Mouse (Mus musculus) embryonic facial prominence, embryonic 14.5 days (tissue): Measurements from ENCODE around the gene Vmn2r96. TPM values are rescaled to one million over a fixed set of nuclear protein-coding genes. Genes with fewer than 3 reads are reported as not detected.
"Not testable (repeated sequence)": the region's sequence is repeated elsewhere in the genome, so short reads cannot be mapped to it uniquely, and the experiment has no call there.

Experiments used
- ATAC-seq: fragments of 200-750 bp; cut with Nextera tagmentation; 2 replicates; pipeline ENCODE4 v1.8.0; 2017; ENCODE audit warnings: low read depth, moderate number of reproducible peaks, moderate TSS enrichment
- DNase-seq: peaks from one replicate; pipeline ENCODE4 v3.0.0-alpha.2; 2015; ENCODE audit warnings: low spot score
- H3K27ac ChIP-seq: fragments of 300-500 bp; sonication (generic); replicated peaks from 2 replicates; pipeline ENCODE4 v1.5.1; 2014; ENCODE audit warnings: low read depth, mild to moderate bottlenecking, low read length, moderate library complexity
- H3K27me3 ChIP-seq: fragments of 300-500 bp; sonication (generic); replicated peaks from 2 replicates; pipeline ENCODE4 v1.6.1; 2014; ENCODE audit warnings: low read length; ENCODE audit not compliant: control insufficient read depth, insufficient read depth
- H3K36me3 ChIP-seq: fragments of 300-500 bp; sonication (generic); 2 replicates; pipeline ENCODE4 v1.6.1; 2014; ENCODE audit warnings: low read length, mixed read lengths; ENCODE audit not compliant: control insufficient read depth, insufficient read depth
- H3K4me1 ChIP-seq: fragments of 300-500 bp; sonication (generic); 2 replicates; pipeline ENCODE4 v1.6.1; 2014; ENCODE audit warnings: antibody characterized with exemption, low read length; ENCODE audit not compliant: control insufficient read depth, insufficient read depth
- H3K4me2 ChIP-seq: fragments of 300-500 bp; sonication (generic); 2 replicates; pipeline ENCODE4 v1.6.1; 2014; ENCODE audit warnings: low read depth, mild to moderate bottlenecking, low read length, moderate library complexity, mixed read lengths
- H3K4me3 ChIP-seq: fragments of 300-500 bp; sonication (generic); 2 replicates; pipeline ENCODE4 v1.5.1; 2014; ENCODE audit warnings: low read depth, mild to moderate bottlenecking, low read length
- H3K9ac ChIP-seq: fragments of 300-500 bp; sonication (generic); 2 replicates; pipeline ENCODE4 v1.6.1; 2014; ENCODE audit warnings: low read depth, mild to moderate bottlenecking, low read length, moderate library complexity, mixed read lengths
- H3K9me3 ChIP-seq: fragments of 300-500 bp; sonication (generic); 2 replicates; pipeline ENCODE4 v1.6.1; 2016; ENCODE audit warnings: low read length; ENCODE audit not compliant: control insufficient read depth
- WGBS: fragments of 180-500 bp; shearing (Covaris S2); extraction: QIAGEN DNeasy Blood & Tissue Kit; methylation state at CpG from one replicate; pipeline ENCODE4 v1.1.7; 2014; 5-methylcytosine and 5-hydroxymethylcytosine counted together
- polyA plus RNA-seq: library from polyadenylated mRNA; unstranded; fragments of >200 nt; fragmentation: Nextera tagmentation; extraction: Ambion mirVana; gene quantifications from 2 replicates; pipeline ENCODE4 v1.2.1, GENCODE M21; 2014

Gene Vmn2r96
- polyA plus RNA-seq: not detected in 2 replicates

DNA sequence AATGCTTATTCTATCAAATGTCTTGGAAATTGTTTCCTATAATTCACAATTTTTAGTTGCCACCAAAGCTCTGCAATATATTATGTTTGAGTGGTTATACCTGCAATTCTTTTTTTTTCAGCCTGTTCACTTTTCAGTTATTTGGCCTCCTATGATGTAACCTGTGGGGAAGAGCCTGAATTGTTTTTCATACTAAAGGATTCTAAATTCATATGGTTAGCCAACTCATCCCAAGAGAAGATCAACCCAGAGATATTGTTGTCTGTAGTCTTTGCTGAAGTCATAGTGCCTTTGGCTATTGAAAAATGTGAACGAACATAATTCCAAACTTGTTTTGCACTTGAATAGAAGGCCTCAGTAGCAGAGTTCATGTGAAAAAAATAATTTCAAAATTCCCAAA lies at the start of gene Vmn2r96:
Gene Vmn2r96, plus strand, starts transcription at position 301 of the 400 bp plus-strand sequence.
- H3K4me2 ChIP-seq, H3K9me3 ChIP-seq, H3K4me3 ChIP-seq, ATAC-seq, H3K27ac ChIP-seq, H3K36me3 ChIP-seq, DNase-seq, H3K4me1 ChIP-seq, H3K27me3 ChIP-seq, H3K9ac ChIP-seq: not testable (repeated sequence)
- WGBS: 73% methylated on average over 1 of the region's 1 CpGs

DNA sequence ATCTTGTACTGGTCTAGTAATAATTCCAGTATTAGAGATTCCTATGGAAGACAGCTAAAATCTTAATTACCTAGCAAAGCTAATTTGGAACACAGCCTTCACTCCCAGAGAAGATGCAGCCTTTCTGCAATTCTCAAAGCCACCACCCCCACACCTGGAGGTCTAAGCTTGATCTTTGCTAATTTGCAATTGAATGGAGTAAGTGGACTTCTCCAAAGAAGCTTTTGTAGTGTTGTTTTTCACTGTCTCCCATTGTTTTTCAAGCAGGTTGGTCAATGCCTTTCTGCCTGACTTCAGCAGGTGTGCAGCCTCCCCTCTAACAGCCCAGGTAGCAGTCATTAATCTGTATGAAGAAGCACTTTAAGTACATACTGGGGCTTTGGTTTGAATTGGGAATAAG lies 49.6 kb upstream of the Vmn2r96 start:
- Histone ChIP-seq H3K4me1 (no peaks in the 10 kb centered on the region), H3K36me3 (no peaks in the 10 kb centered on the region), H3K4me3 (no peak overlapping the region), H3K9ac (no peak overlapping the region), H3K27me3 (no peaks in the 10 kb centered on the region), H3K4me2 (no peak overlapping the region), H3K9me3 (peaks cover 24% of the 10 kb centered on the region), H3K27ac (no peak overlapping the region)
- ATAC-seq: no peak
- DNase-seq: no peak

DNA sequence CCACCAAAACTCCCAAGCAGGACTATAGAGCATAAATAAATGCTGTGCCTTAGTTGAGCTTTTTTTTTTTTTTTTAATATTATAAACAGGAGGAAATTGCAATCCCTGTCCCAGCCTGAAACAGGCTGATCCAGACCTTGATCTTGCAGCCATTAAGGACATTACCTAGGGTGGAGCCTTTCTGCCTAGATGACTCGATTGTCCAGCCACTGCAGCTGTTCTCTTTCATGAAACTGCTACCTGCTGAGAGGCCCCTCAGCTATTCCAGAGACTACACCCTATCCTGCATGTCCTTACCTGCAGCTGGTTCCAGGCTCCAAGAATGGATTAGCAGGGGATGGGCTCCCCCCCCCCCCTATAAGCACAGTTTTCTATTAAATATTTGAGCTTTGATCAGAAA lies 49.0 kb upstream of the Vmn2r96 start:
- 90% methylated on average over 1 of the region's 1 CpGs for WGBS
- Histone ChIP-seq H3K36me3 (no peaks in the 10 kb centered on the region), H3K4me1 (no peaks in the 10 kb centered on the region), H3K9me3 (peaks cover 24% of the 10 kb centered on the region), H3K9ac (no peak overlapping the region), H3K4me2 (no peak overlapping the region), H3K27ac (no peak overlapping the region), H3K27me3 (no peaks in the 10 kb centered on the region), H3K4me3 (no peak overlapping the region)
- DNase-seq (no peak), ATAC-seq (no peak)

DNA sequence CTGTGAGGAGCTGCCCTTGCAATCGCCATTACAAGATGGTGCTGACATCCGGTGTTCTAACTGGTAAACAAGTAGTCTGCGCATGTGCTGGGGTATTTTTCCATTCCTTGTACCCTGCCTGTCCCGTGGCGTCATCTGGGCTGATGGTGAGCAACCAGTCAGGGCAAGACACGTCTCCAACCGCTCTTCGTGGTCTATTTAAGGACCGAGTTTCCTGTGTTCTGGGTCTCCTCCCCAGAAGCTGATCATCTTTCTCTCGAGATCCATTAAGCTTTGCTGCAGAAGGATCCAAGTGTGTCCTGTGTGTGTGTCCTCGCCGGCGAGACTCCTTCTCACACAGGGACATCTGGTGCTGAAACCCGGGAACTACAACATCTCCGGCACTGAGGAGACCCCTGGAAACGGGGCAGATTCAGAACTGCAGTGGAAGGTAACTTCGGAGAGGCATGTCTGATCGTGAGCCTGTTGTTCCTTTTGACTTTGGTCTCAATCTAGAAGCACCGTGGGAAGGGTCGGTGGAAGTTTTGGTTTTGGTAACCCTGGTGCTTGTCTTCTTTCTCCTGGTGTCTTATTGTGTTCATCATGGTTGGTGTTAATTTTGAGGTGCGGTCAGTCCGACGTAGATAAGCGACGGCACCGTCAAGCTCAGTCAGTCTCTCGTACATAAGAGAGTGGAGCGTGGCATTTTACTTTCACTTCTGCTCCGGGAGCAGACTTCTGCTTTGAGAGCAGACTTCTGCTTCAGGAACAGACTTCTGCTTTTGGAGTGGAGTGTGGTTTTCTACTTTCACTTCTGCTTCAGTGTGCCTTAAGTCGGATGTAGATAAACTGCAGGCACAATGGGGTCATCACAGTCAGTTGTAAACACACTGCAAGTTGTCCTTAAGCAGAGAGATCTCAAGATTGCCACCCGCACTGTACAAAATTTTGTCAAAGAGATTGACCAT lies 14.5 kb upstream of the Vmn2r96 start:
- H3K4me1 ChIP-seq, H3K36me3 ChIP-seq, H3K27ac ChIP-seq, H3K4me2 ChIP-seq, DNase-seq, ATAC-seq, H3K4me3 ChIP-seq, H3K27me3 ChIP-seq, H3K9ac ChIP-seq: not testable (repeated sequence)
- WGBS: 89% methylated on average over 31 of the region's 31 CpGs
- H3K9me3 ChIP-seq: peaks cover 41% of the 10 kb centered on the region

DNA sequence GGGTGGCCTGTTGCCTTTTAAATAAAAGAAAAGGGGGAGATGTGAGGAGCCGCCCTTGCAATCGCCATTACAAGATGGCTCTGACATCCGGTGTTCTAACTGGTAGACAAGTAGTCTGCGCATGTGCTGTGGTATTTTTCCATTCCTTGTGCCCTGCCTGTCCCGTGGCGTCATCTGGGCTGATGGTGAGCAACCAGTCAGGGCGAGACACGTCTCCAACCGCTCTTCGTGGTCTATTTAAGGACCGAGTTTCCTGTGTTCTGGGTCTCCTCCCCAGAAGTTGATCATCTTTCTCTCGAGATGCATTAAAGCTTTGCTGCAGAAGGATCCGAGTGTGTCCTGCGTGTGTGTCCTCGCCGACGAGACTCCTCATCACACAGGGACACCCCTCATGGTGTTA lies 6.8 kb upstream of the Vmn2r96 start:
- 87% methylated on average over 16 of the region's 17 CpGs for WGBS
- not testable (repeated sequence) for DNase-seq, H3K36me3 ChIP-seq, H3K4me2 ChIP-seq, H3K9ac ChIP-seq, ATAC-seq, H3K4me3 ChIP-seq, H3K4me1 ChIP-seq, H3K27me3 ChIP-seq, H3K27ac ChIP-seq
- peaks cover 17% of the 10 kb centered on the region; the same call in 1 of the 2 replicates for H3K9me3 ChIP-seq

DNA sequence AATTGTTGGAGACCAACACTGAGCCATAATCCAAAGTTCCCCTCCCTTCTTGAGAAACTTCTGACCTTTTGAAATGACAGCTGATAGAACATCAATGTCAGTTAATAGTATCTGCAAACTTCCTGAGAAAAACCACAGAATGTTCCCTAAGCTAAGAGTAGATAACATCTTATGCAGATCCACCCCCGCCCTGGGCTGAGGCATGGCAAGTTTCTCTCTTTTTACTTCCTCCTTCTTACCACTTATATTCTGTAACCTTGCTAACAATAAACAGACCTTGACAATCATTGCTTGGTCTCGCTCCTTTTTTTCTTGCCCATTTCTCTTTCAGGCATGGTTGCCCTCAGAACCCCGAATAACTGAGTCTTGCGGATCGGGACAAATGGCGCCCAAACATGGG lies 42.2 kb downstream of the Vmn2r96 start:
- H3K9ac ChIP-seq, DNase-seq, H3K27me3 ChIP-seq, H3K4me1 ChIP-seq, H3K4me3 ChIP-seq, H3K4me2 ChIP-seq, H3K36me3 ChIP-seq, ATAC-seq, H3K27ac ChIP-seq: not testable (repeated sequence)
- WGBS: 86% methylated on average over 6 of the region's 6 CpGs
- 0 out of 2 replicates have a peak, but pooled peaks cover 19% of the 10 kb centered on the region for H3K9me3 ChIP-seq

DNA sequence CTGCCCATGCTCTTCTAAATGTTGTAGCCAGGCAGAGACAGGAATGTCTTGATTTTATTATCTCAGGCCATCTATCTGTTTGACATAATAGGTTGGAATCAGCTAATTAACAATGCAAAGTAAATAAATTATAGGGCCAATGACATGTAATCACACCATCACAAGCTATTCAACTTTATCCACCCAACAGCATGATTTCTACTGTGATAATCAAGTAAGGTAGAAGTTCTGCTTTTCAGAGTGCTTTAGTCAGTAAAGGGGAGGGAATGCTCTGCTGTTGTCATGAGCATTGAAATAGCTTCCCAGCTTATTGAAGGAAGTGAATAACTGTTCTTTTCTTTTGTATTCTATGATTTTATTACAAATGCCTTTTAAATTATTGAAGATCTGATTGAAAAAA lies 53.6 kb downstream of the Vmn2r96 start:
- no peaks in the 10 kb centered on the region for H3K4me1 ChIP-seq
- no peak for DNase-seq
- ATAC-seq: no peak
- no peaks in the 10 kb centered on the region for H3K27me3 ChIP-seq
- H3K27ac ChIP-seq: no peak overlapping the region
- H3K4me2 ChIP-seq: no peak overlapping the region
- H3K9ac ChIP-seq: no peak overlapping the region
- no peak overlapping the region for H3K4me3 ChIP-seq
- no peaks in the 10 kb centered on the region for H3K36me3 ChIP-seq
- H3K9me3 ChIP-seq: 0 out of 2 replicates have a peak, but pooled peaks cover 1% of the 10 kb centered on the region
